Mouse (Mus musculus) activated CD4-positive, CD25-positive, alpha-beta regulatory T cell (primary cell): ENCODE results near the gene Fam169b. TPM values are rescaled to one million over a fixed set of nuclear protein-coding genes. Genes with fewer than 3 reads are reported as not detected.

Experiments used
- polyA plus RNA-seq, 2 experiments: library from polyadenylated mRNA; unstranded; fragments of 100-300 nt; shearing (Covaris generic); gene quantifications; one replicate each; pipeline ENCODE4 v1.2.1; 2017

Fam169b gene
- 100 to 1,000 TPM; 119 to 142 TPM for polyA plus RNA-seq

GRCm38 (mm10) chr7:68273515-68273914 is at the start of gene Fam169b:
Gene Fam169b, plus strand, starts transcription at chr7:68273839.

GRCm38 (mm10) chr7:68264028-68264453 is 9.6 kb upstream of the Fam169b start, which contains the start of gene Pgpep1l:
Gene Pgpep1l, minus strand, starts transcription at chr7:68264233.

Other genes starting within 250 kb of the Fam169b start
- gene Pgpep1l, start 9.6 kb upstream of the Fam169b start, polyA plus RNA-seq: 1 to 10 TPM; 3.4 to 4.3 TPM